Mouse (Mus musculus): ENCODE measurements at regions not wholly inside any gene's neighbourhood (a gene's known extent, or its start where the extent isn't known, plus 50 kb on each side); places are given as distances from the start of the nearest gene placed in this dataset.
"Not testable (repeated sequence)": the region's sequence is repeated elsewhere in the genome, so short reads cannot be mapped to it uniquely, and the experiment has no call there.

GRCm38 (mm10) chr4:81593431-81593830 is 150.8 kb upstream of the Mpdz start:
- DNase-seq: not testable (repeated sequence)

GRCm38 (mm10) chr4:81582546-81582945 is 139.9 kb upstream of the Mpdz start:
- no peak for DNase-seq

- peak; percentile 48 for DNase-seq
Measured at GRCm38 (mm10) chr4:81580553-81580952, 137.9 kb upstream of the Mpdz start.

GRCm38 (mm10) chr4:81579389-81580110 is 136.9 kb upstream of the Mpdz start:
- no peak for DNase-seq

DNA sequence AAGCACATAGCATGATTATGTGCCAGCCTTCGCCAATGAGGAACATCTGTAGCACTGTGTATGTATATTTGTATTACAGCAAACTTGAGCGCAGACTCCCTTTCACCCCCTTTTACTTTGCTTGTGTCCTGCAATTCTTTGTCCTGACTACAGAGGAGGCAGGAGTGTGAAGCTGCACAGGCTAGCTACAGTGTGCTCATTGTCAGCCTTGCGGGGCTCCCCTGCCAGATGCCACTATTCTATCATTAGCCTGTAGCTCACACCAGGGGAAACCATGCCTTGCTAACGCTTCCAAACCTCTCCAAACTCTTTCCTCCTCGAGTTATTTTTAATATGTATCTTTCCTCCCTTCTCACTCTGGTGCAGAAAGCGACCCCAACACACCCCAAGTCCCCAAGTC is 136.4 kb upstream of the Mpdz start:
- peak; percentile 12 for DNase-seq

- DNase-seq: peak; percentile 14
Measured at GRCm38 (mm10) chr4:81573771-81574170, 131.2 kb upstream of the Mpdz start.

DNA sequence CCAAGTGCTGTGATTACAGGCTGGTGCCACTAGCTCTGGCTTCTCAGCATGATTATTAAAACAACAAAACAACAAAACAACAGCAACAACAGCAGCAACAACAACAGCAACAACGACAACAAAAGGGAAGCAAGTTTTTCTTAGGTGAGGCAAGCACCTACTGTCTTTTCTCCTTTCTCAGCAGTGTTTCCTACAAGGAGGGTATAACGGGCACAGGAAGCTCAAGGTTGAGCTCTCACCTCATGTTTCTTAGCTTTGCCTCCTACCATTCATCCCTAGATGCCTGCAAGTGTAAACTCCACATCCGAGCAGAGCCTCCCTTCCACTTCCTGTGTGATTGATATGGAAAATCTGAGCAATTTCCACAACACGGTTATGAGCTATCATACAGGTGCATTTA is 128.1 kb upstream of the Mpdz start:
- no peak for DNase-seq

DNA sequence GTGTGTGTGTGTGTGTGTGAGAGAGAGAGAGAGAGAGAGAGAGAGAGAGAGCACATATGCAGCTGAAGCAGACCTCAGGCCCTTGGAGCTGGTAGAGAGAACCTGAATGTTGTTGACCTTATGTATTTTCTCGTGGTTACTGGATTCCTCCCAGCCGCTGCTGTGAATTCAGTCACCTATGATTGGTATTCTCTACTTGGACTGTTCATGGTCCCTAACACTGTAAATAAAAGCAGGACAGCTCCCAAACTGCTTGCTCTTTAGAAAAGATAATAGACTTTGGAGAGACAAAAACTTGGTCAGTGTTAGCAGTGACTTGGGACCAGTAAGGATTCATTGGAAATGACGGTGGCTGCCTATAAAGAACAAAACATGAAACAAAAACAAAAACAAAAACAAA is 126.9 kb upstream of the Mpdz start:
- DNase-seq: no peak

- DNase-seq: no peak
Measured at GRCm38 (mm10) chr4:81568404-81568803, 125.8 kb upstream of the Mpdz start.

GRCm38 (mm10) chr4:81567928-81568327 is 125.3 kb upstream of the Mpdz start:
- DNase-seq: peak; percentile 49

DNA sequence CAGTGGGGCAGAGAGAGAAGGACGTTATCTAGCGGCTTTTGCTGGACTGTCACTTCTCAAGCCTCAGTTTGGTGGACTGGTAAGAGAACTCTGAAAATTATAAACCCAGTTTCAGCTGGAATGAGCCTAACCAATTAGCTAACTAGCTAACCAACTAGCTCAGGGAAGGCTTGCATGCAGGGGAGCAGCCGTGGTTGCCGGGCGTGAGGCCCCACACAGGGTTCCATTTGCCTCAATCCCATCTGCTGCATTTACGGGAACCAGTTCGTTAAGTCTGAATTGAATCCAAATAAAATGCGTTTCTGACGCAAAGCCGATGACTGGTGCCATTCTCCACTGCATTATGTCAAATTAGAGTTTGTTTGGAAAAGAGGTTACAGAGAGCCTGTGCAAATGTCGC is 123.9 kb upstream of the Mpdz start:
- no peak for DNase-seq

DNA sequence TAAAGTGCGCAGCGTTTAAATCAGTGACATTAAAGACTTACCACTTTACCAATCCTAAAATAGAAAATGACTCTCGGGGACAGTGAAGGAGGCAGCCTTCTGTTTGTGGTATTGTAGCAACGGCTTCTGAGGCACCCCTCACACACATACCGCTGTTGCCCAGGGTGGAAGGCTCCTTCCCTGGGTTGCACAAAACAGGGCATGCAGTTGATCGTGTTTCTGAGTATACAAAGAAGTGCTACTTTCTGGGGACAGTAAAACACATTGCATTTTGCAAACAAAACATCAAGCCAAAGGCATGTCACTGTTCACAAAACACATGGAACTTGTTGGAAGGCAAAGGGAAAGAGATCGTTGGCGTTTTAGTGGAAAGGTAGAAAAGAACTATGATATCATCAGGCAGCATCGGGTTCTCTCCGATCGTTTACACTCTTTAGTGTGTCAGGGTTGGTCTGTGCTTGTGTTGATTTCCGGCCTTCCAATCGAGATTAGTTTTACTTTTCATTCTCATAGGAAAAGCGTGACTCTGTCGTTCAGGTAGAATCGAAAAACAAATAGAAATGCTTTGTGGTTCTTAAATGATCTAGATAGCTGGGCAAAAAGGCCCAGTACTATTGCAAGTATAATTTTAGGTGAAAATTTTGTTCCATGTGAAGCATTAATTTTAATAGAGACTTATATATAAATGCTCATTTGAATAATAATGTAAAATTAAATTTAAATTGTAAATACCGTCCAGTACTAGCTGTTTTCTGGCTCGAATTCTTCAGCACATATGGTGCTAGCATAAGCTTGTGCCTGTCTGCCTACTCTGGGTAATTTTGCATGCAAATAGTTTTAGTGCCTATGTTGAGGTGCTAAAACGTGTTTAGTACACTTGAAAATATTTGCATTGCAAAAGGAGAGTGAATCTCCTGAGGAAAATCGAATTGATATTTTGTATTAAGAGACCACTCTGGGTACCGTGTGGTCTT is 123.1 kb upstream of the Mpdz start:
- no peak for DNase-seq

GRCm38 (mm10) chr4:81564446-81564845 is 121.8 kb upstream of the Mpdz start:
- no peak for DNase-seq

- peak; percentile 10 for DNase-seq
Measured at GRCm38 (mm10) chr4:81563574-81563973, 121.0 kb upstream of the Mpdz start.

DNA sequence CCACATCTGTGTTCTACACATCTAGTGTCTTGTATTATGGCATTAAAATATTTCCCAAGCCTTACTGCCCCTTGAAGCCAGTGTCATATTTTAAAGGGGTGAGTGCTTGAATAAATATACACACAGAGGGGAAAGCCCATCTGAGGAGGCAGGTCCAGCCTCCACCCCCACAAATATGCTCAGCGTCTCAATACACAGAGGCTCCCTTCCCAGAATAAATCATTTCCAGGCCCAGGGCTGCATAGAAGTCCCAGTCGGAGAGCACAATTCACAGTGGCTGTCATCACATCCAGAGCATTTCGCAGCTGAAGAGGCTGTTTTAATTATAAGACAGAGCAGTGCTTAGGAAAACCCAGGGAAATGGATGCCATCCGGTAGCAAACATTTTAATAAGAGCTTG is 118.8 kb upstream of the Mpdz start:
- no peak for DNase-seq

DNA sequence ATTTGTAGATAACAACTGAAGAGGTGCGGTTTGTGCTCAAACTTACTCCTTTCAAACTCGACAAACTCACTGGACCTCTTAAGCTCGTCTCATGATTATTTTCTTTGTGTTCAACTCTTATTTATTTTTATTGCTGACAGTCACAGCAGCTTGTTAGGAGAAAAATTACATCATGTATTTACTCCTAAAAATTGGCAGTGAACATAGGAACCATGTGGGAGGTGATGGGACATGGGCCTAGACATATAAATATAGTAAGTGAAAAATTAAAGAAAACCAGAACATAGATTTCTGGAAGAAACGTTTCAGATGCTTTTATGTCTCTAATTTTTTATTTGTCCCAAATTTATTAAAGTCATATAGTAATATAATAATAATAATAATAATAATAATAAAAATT is 108.2 kb upstream of the Mpdz start:
- DNase-seq: no peak

DNA sequence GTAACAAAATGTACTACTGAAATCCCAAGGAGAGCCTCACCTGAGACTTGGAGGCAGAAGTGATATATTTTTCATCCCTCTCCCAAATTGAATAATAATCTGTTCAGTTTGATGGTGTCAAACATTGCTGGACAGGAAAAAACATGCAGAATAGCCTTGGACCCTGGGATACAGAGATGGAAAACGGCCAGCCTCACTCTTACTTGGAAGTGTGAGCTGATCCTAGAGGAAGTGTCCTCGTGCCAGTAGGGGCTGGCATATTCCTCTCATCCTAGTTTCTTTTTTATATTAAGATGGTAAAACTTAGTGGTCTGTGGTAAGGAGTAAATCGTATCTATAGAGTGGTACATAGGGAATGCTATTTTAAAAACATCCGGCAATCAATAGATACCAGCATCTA is 107.6 kb upstream of the Mpdz start:
- no peak for DNase-seq

DNA sequence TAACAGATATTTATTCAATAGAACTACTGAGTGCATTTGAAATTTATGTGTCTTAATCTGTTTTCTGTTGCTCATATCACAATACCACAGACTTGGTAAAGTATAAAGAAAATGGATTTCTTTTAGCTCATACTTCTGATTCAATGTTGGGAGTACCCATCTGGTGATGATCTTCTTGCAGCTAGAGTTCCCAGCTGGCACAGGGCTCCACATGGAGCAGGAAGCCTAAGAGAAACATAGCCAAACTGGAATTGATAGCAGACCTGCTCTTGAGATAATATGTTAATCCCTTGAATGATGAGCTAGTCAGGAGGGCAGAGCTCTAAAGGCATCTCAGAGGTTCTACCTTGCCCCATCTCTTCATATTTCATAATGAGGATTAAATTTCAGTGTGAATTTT is 97.9 kb upstream of the Mpdz start:
- DNase-seq: no peak

- no peak for DNase-seq
Measured at GRCm38 (mm10) chr4:81539551-81539950, 96.9 kb upstream of the Mpdz start.

GRCm38 (mm10) chr4:81536795-81537194 is 94.2 kb upstream of the Mpdz start:
- no peak for DNase-seq

- DNase-seq: no peak
Measured at GRCm38 (mm10) chr4:81530546-81530945, 87.9 kb upstream of the Mpdz start.

GRCm38 (mm10) chr4:81519151-81519550 is 76.5 kb upstream of the Mpdz start:
- DNase-seq: not testable (repeated sequence)

DNA sequence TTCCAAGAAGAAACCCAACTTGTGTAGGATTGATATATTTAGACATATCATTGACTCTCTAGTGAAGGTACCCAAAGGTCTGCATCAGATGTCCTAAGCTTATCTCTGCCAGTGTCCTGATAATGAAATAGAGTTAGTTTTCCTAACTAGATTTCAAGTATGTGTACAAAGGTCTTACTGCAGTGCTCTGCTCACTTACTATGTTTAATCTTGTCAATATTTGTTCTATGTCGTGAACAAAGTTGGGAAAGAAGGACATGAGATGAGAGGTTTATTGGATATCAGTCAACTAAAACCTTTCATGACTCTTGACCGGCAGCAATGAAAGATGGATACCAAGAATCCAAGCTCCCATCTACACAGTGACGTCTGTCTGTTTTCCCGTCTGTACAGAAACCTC is 71.9 kb upstream of the Mpdz start:
- no peak for DNase-seq

- no peak for DNase-seq
Measured at GRCm38 (mm10) chr4:81512396-81512795, 69.8 kb upstream of the Mpdz start.

Measured in gastrocnemius, postnatal 10 days (tissue).